Mouse (Mus musculus) bone marrow, adult 2 months (tissue): Measurements from ENCODE around the gene 4933425L06Rik.

Source experiments
- CTCF ChIP-seq: fragments of 200-500 bp; IDR thresholded peaks from 2 replicates; pipeline ENCODE4 v1.5.1; 2011; ENCODE audit warnings: low read length, control low read depth; ENCODE audit not compliant: control insufficient read depth, insufficient read depth
- POLR2A ChIP-seq: fragments of 200-500 bp; IDR thresholded peaks from 2 replicates; pipeline ENCODE4 v1.6.1; 2011; ENCODE audit warnings: low read depth, mild to moderate bottlenecking, control low read depth, low read length, borderline replicate concordance; ENCODE audit not compliant: control insufficient read depth

DNA sequence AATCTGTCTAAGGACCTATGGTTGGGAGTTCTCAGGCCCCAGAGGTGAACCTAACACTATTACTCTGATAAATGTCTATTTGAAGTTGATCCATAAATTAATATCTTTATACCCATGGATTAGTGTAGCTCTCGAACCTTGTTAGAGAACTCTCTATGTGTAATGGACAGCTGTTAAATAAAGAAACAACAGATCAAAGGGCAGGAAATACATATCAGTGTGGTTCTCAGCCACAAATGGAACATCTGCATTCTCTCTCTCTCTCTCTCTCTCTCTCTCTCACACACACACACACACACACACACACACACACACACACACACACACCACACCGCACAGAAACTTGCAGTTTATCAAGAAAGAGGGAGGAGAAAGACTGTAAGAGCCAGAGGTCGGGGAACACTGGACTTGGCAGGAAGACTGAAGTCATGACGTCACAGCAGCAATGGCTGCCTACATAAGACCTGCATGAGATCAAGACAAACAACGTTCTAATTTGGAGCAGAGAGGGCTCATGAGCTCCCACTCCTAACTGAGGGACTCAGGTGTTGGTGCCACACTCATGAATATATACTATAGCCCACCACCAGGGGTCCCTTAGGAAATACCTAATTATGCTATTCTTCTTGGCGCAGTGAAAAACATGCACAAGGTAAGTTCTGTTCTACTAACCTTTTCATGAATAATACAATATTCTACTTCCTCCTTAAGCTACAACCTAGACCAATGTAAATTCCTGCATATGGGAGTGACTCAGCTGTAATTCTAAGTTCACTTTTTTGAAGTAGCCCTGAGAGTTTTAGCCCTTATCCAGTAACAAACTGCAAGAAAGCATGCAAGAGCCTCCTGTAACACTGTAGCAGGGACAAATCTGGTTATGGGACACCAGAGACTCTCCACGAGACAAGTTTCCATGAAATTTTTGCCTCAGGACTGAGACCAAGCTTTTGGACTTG, 14.8 kb upstream of the 4933425L06Rik start:
- TF ChIP-seq CTCF (no peak), POLR2A (no peak)
